Mouse (Mus musculus) liver (tissue): ENCODE measurements around the gene Rpf1.

Experiments used
- DNase-seq: peaks from one replicate; pipeline ENCODE4 v3.0.0-alpha.2; 2020; ENCODE audit warnings: mixed read lengths

The Rpf1 gene

GRCm38 (mm10) chr3:146500003-146500809, 21.0 kb downstream of the Rpf1 start:
- peak; percentile 69 for DNase-seq

- DNase-seq, result peak; percentile 94
Observed at GRCm38 (mm10) chr3:146499431-146500002, 21.7 kb downstream of the Rpf1 start, which contains the start of the genes Spata1 and Gng5. Gene Spata1, minus strand, starts transcription at chr3:146499753. Gene Gng5, plus strand, starts transcription at chr3:146499807.

- DNase-seq, result no peak
Observed at GRCm38 (mm10) chr3:146498989-146499388, 22.2 kb downstream of the Rpf1 start.

- no peak for DNase-seq
Observed at GRCm38 (mm10) chr3:146494941-146495340, 26.3 kb downstream of the Rpf1 start.

- DNase-seq, result no peak
Observed at GRCm38 (mm10) chr3:146486464-146486863, 34.8 kb downstream of the Rpf1 start.

- DNase-seq, result no peak
Observed at GRCm38 (mm10) chr3:146482044-146482443, 39.2 kb downstream of the Rpf1 start.

GRCm38 (mm10) chr3:146474428-146474827, 46.8 kb downstream of the Rpf1 start:
- DNase-seq, result no peak

GRCm38 (mm10) chr3:146473741-146474140, 47.5 kb downstream of the Rpf1 start:
- DNase-seq, result no peak

GRCm38 (mm10) chr3:146472657-146473056, 48.6 kb downstream of the Rpf1 start:
- no peak for DNase-seq

GRCm38 (mm10) chr3:146469226-146469625, 52.0 kb downstream of the Rpf1 start:
- DNase-seq, result no peak

GRCm38 (mm10) chr3:146462939-146463338, 58.3 kb downstream of the Rpf1 start:
- DNase-seq, result no peak
